Mouse (Mus musculus) left cerebral cortex, postnatal 4 days (tissue): ENCODE results near the gene Olfr1. TPM values are rescaled to one million over a fixed set of nuclear protein-coding genes. Genes with fewer than 3 reads are reported as not detected.

ENCODE experiments used
- DNase-seq: peaks from one replicate; pipeline ENCODE4 v3.0.0-alpha.2; 2022
- intact Hi-C: fragments of 180-260 bp; cut with DNase I; formaldehyde crosslinking; loops from one replicate; pipeline ENCODE4 v1.15.1; 2025
- total RNA-seq, 2 experiments: library from RNA; stranded (reverse); gene quantifications; 2 replicates each; pipeline ENCODE4 v1.2.3; 2021

Olfr1 gene
- total RNA-seq = not detected

- no peak for DNase-seq
- intact Hi-C loops = no loop called here
Observed at GRCm38 (mm10) chr11:73399514-73399913, at the start of gene Olfr1. Gene Olfr1, minus strand, starts transcription at chr11:73399614.

DNA sequence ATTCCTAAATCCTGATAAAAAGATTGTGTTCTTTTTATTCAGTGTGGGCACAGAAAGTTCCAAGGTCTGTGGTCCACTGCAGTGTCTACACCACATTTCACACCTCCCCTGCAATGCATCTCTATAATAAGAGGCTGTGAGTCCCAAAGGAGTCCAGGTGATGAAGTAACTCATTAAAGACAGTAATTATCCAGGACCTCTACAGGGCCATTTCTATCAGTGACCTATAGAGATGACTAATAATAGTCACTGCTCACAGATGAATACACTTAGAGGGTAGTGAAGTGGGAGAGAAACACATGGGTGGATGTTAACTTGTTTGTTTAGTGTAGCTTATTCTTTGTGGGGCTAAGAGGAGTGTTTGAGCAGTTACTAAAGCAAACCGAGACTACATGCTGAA is 29.0 kb upstream of the Olfr1 start, which contains the start of gene Olfr378:
TSS of gene Olfr378 (minus strand) at position 101 of the 400 bp plus-strand sequence.
- no peak for DNase-seq
- intact Hi-C loops = no loop called here

- intact Hi-C loops = no loop called here
- DNase-seq = no peak
Observed at GRCm38 (mm10) chr11:73395374-73395773, 4.0 kb downstream of the Olfr1 start.

DNA sequence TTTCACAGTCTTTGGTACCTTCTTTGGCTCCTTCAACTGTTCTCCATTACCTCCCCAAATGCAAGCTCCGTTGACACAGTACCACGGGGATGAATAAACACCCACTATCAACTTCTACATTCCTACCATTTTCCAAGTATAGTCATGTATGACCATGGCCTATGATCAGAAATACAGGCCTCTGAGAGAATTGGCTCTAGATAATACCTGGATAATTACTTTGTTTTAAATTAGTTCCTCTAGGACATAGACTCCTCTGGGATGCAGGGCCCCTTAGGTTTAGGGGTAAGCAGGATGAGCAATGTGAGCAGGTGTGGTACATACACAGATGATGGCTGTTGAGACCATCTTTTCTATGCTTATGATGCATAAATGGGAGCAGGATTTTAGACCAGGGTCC is 28.5 kb downstream of the Olfr1 start, which contains the start of gene Olfr376:
TSS of gene Olfr376 (plus strand) at position 301 of the 400 bp plus-strand sequence.
- intact Hi-C loops = no loop called here
- DNase-seq = no peak

GRCm38 (mm10) chr11:73350483-73350882 is 48.9 kb downstream of the Olfr1 start, which contains the start of gene Olfr20:
Gene Olfr20, plus strand, starts transcription at chr11:73350783.
- DNase-seq = no peak
- intact Hi-C loops = no loop called here

Other genes starting within 250 kb of the Olfr1 start
- gene P2rx5, start 239.2 kb downstream of the Olfr1 start, total RNA-seq = 1 to 10 TPM in 1 of 2 experiments, under 1 TPM in 1; 0.72 to 1.0 TPM
- gene Emc6, start 222.6 kb downstream of the Olfr1 start, total RNA-seq = 10 to 100 TPM; 59.8 to 64.3 TPM
- 10 to 100 TPM; 42.2 to 42.5 TPM for gene Tax1bp3, start 222.5 kb downstream of the Olfr1 start, total RNA-seq
- gene Ctns, start 200.6 kb downstream of the Olfr1 start, total RNA-seq = 10 to 100 TPM; 17.7 to 21.1 TPM
- gene Shpk, start 200.2 kb downstream of the Olfr1 start, total RNA-seq = 1 to 10 TPM; 1.1 to 1.2 TPM
- gene Trpv1, start 165.3 kb downstream of the Olfr1 start, total RNA-seq = under 1 TPM; 0.46 to 0.82 TPM
- under 1 TPM; 0.46 to 0.66 TPM for gene Trpv3, start 132.2 kb downstream of the Olfr1 start, total RNA-seq
- 1 to 10 TPM; 2.0 to 2.7 TPM for gene Aspa, start 70.0 kb downstream of the Olfr1 start, total RNA-seq
- gene Gm49340, start 69.9 kb downstream of the Olfr1 start, total RNA-seq = not detected
- under 1 TPM in 1 of 2 experiments, not detected in 1; 0.28 TPM for gene Spata22, start 69.9 kb downstream of the Olfr1 start, total RNA-seq
- gene Olfr20, start 48.8 kb downstream of the Olfr1 start, total RNA-seq = not detected
- not detected for gene Olfr376, start 28.4 kb downstream of the Olfr1 start, total RNA-seq
- not detected for gene Olfr378, start 28.9 kb upstream of the Olfr1 start, total RNA-seq
- not detected for gene Olfr380, start 57.9 kb upstream of the Olfr1 start, total RNA-seq
- not detected for gene Olfr381, start 92.0 kb upstream of the Olfr1 start, total RNA-seq
- gene Olfr382, start 117.6 kb upstream of the Olfr1 start, total RNA-seq = not detected
- not detected for gene Olfr385, start 193.4 kb upstream of the Olfr1 start, total RNA-seq
- not detected for gene Olfr384, start 199.0 kb upstream of the Olfr1 start, total RNA-seq